Mouse (Mus musculus) lung, postnatal 0 days (tissue): ENCODE results near the gene Kctd11.

Experiments used
- CTCF ChIP-seq: IDR thresholded peaks from 2 replicates; pipeline ENCODE4 v1.5.1; 2016; ENCODE audit warnings: antibody characterized with exemption, mild to moderate bottlenecking
- EP300 ChIP-seq: IDR thresholded peaks from 2 replicates; pipeline ENCODE4 v1.6.1; 2016; ENCODE audit warnings: antibody characterized with exemption, mild to moderate bottlenecking, control low read depth

DNA sequence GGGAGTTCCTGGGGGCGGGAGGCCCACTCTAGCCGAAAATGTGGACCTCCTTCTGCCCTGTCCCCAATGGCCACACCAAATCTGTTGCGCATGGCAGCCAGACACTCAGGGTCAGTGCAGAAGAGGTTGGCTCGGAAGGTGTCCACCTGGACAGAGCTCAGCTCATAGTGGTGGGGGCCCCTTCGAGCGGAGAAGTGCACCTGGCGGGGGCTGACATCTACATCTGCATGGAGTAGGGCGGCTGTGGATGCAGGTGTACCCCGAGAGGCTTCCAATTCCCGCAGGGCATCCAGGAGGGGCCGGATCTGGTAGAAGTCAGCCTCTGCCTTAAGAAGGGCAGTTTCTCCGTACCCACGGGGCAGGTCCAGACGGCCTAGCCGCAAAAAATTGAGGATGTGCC is 1.5 kb downstream of the Kctd11 start:
- no peak for TF ChIP-seq CTCF
- no peak for TF ChIP-seq EP300
